Mouse (Mus musculus) lung, postnatal 0 days (tissue): ENCODE results near the gene Obp2b.

ENCODE experiments used
- CTCF ChIP-seq: IDR thresholded peaks from 2 replicates; pipeline ENCODE4 v1.5.1; 2016; ENCODE audit warnings: antibody characterized with exemption, mild to moderate bottlenecking
- EP300 ChIP-seq: IDR thresholded peaks from 2 replicates; pipeline ENCODE4 v1.6.1; 2016; ENCODE audit warnings: antibody characterized with exemption, mild to moderate bottlenecking, control low read depth

GRCm38 (mm10) chr2:25708121-25708520 is 28.7 kb upstream of the Obp2b start:
- TF ChIP-seq CTCF, result peak; percentile 46
- TF ChIP-seq EP300, result no peak
